Mouse (Mus musculus): ENCODE measurements around the gene Tmeff2. TPM values are rescaled to one million over a fixed set of nuclear protein-coding genes. Genes with fewer than 3 reads are reported as not detected.

The Tmeff2 gene
- total and polyA plus RNA-seq, 2 experiments from 2014 or later: 37.8 to 62.1 TPM

GRCm38 (mm10) chr1:51096848-51097598 lies 196.6 kb downstream of the Tmeff2 start:
- no peak overlapping the region for H3K4me2 ChIP-seq (ENCODE audit: low read depth, low read length)
- H3K9ac ChIP-seq (replicated peaks; ENCODE audit: low read length): no peak overlapping the region
- no peaks in the 10 kb centered on the region for H3K4me1 ChIP-seq (ENCODE audit: insufficient read depth, low read length)
- DNase-seq (ENCODE audit: low spot score) (no peak), ATAC-seq (peak; percentile 62)
- H3K4me3 ChIP-seq (ENCODE audit: low read length): no peak overlapping the region
- H3K27me3 ChIP-seq (ENCODE audit: insufficient read depth, low read length): no peaks in the 10 kb centered on the region
- 55% methylated on average over 4 of the region's 4 CpGs for WGBS
- no peak overlapping the region for H3K27ac ChIP-seq
- no peak for TF ChIP-seq CTCF (IDR thresholded peaks at IDR 0.05; ENCODE audit: low read depth)
- no peaks in the 10 kb centered on the region for H3K36me3 ChIP-seq (ENCODE audit: insufficient read depth, low read length)
- H3K9me3 ChIP-seq (ENCODE audit: low read length): no peaks in the 10 kb centered on the region

GRCm38 (mm10) chr1:51101034-51101590 lies 200.7 kb downstream of the Tmeff2 start:
- DNase-seq (ENCODE audit: low spot score): no peak
- H3K27me3 ChIP-seq (ENCODE audit: insufficient read depth, low read length): no peaks in the 10 kb centered on the region
- H3K4me2 ChIP-seq (ENCODE audit: low read depth, low read length): no peak overlapping the region
- H3K36me3 ChIP-seq (ENCODE audit: insufficient read depth, low read length): no peaks in the 10 kb centered on the region
- no peak for ATAC-seq
- 90% methylated on average over 2 of the region's 2 CpGs for WGBS
- no peak overlapping the region for H3K9ac ChIP-seq (replicated peaks; ENCODE audit: low read length)
- TF ChIP-seq CTCF (IDR thresholded peaks at IDR 0.05; ENCODE audit: low read depth): no peak
- H3K9me3 ChIP-seq (ENCODE audit: low read length): no peaks in the 10 kb centered on the region
- no peak overlapping the region for H3K27ac ChIP-seq
- H3K4me1 ChIP-seq (ENCODE audit: insufficient read depth, low read length): no peaks in the 10 kb centered on the region
- no peak overlapping the region for H3K4me3 ChIP-seq (ENCODE audit: low read length)

GRCm38 (mm10) chr1:51104698-51105097 lies 204.3 kb downstream of the Tmeff2 start:
- H3K27ac ChIP-seq: no peak overlapping the region
- WGBS: 56% methylated on average over 2 of the region's 2 CpGs
- DNase-seq (ENCODE audit: low spot score): no peak

GRCm38 (mm10) chr1:51106401-51106920 lies 206.0 kb downstream of the Tmeff2 start:
- DNase-seq (ENCODE audit: low spot score) (no peak), ATAC-seq (no peak)
- H3K4me3 ChIP-seq (ENCODE audit: low read length): no peak overlapping the region
- H3K4me1 ChIP-seq (ENCODE audit: insufficient read depth, low read length): no peaks in the 10 kb centered on the region
- no peak overlapping the region for H3K9ac ChIP-seq (replicated peaks; ENCODE audit: low read length)
- no peak for TF ChIP-seq CTCF (IDR thresholded peaks at IDR 0.05; ENCODE audit: low read depth)
- H3K36me3 ChIP-seq (ENCODE audit: insufficient read depth, low read length): no peaks in the 10 kb centered on the region
- no peak overlapping the region for H3K4me2 ChIP-seq (ENCODE audit: low read depth, low read length)
- WGBS: 79% methylated on average over 4 of the region's 4 CpGs
- H3K9me3 ChIP-seq (ENCODE audit: low read length): no peaks in the 10 kb centered on the region
- no peak overlapping the region for H3K27ac ChIP-seq
- no peaks in the 10 kb centered on the region for H3K27me3 ChIP-seq (ENCODE audit: insufficient read depth, low read length)

More at GRCm38 (mm10) chr1:51104698-51105097, 204.3 kb downstream of the Tmeff2 start:
- no peaks in the 10 kb centered on the region for H3K36me3 ChIP-seq (ENCODE audit: insufficient read depth, low read length)
- no peak for ATAC-seq
- H3K4me3 ChIP-seq (ENCODE audit: low read length): no peak overlapping the region
- H3K4me1 ChIP-seq (ENCODE audit: insufficient read depth, low read length): no peaks in the 10 kb centered on the region
- no peaks in the 10 kb centered on the region for H3K9me3 ChIP-seq (ENCODE audit: low read length)
- no peak overlapping the region for H3K4me2 ChIP-seq (ENCODE audit: low read depth, low read length)
- no peak for TF ChIP-seq CTCF (IDR thresholded peaks at IDR 0.05; ENCODE audit: low read depth)
- H3K27me3 ChIP-seq (ENCODE audit: insufficient read depth, low read length): no peaks in the 10 kb centered on the region
- no peak overlapping the region for H3K9ac ChIP-seq (replicated peaks; ENCODE audit: low read length)

GRCm38 (mm10) chr1:51107299-51107698 lies 206.9 kb downstream of the Tmeff2 start:
- Histone ChIP-seq H3K27me3 (ENCODE audit: insufficient read depth, low read length) (no peaks in the 10 kb centered on the region), H3K4me2 (ENCODE audit: low read depth, low read length) (no peak overlapping the region), H3K4me1 (ENCODE audit: insufficient read depth, low read length) (no peaks in the 10 kb centered on the region), H3K4me3 (ENCODE audit: low read length) (no peak overlapping the region), H3K36me3 (ENCODE audit: insufficient read depth, low read length) (no peaks in the 10 kb centered on the region), H3K9me3 (ENCODE audit: low read length) (no peaks in the 10 kb centered on the region), H3K9ac (replicated peaks; ENCODE audit: low read length) (no peak overlapping the region), H3K27ac (no peak overlapping the region)
- DNase-seq (ENCODE audit: low spot score) (peak; percentile 39), ATAC-seq (no peak)
- 61% methylated on average over 2 of the region's 2 CpGs for WGBS
- TF ChIP-seq CTCF (IDR thresholded peaks at IDR 0.05; ENCODE audit: low read depth): no peak

- Histone ChIP-seq H3K36me3 (ENCODE audit: insufficient read depth, low read length) (no peaks in the 10 kb centered on the region), H3K4me1 (ENCODE audit: insufficient read depth, low read length) (no peaks in the 10 kb centered on the region), H3K9ac (replicated peaks; ENCODE audit: low read length) (no peak overlapping the region), H3K27me3 (ENCODE audit: insufficient read depth, low read length) (no peaks in the 10 kb centered on the region), H3K9me3 (ENCODE audit: low read length) (no peaks in the 10 kb centered on the region), H3K4me2 (ENCODE audit: low read depth, low read length) (no peak overlapping the region), H3K4me3 (ENCODE audit: low read length) (no peak overlapping the region), H3K27ac (no peak overlapping the region)
- no peak for ATAC-seq
- DNase-seq (ENCODE audit: low spot score): no peak
- no peak for TF ChIP-seq CTCF (IDR thresholded peaks at IDR 0.05; ENCODE audit: low read depth)
- WGBS: 55% methylated on average over 5 of the region's 5 CpGs
Observed at GRCm38 (mm10) chr1:51114721-51115120, 214.3 kb downstream of the Tmeff2 start.

GRCm38 (mm10) chr1:51115761-51116160 lies 215.3 kb downstream of the Tmeff2 start:
- Histone ChIP-seq H3K36me3 (ENCODE audit: insufficient read depth, low read length) (no peaks in the 10 kb centered on the region), H3K9me3 (ENCODE audit: low read length) (no peaks in the 10 kb centered on the region), H3K4me2 (ENCODE audit: low read depth, low read length) (no peak overlapping the region), H3K27ac (no peak overlapping the region), H3K27me3 (ENCODE audit: insufficient read depth, low read length) (no peaks in the 10 kb centered on the region), H3K4me3 (ENCODE audit: low read length) (no peak overlapping the region), H3K4me1 (ENCODE audit: insufficient read depth, low read length) (no peaks in the 10 kb centered on the region), H3K9ac (replicated peaks; ENCODE audit: low read length) (no peak overlapping the region)
- no peak for DNase-seq (ENCODE audit: low spot score)
- WGBS: 78% methylated on average over 5 of the region's 5 CpGs
- no peak for TF ChIP-seq CTCF (IDR thresholded peaks at IDR 0.05; ENCODE audit: low read depth)
- no peak for ATAC-seq

Data from hindbrain, postnatal 0 days (tissue).